Mouse (Mus musculus): ENCODE measurements around the gene Rnf111.
"Not testable (repeated sequence)": the region's sequence is repeated elsewhere in the genome, so short reads cannot be mapped to it uniquely, and the experiment has no call there.

Rnf111 gene

DNA sequence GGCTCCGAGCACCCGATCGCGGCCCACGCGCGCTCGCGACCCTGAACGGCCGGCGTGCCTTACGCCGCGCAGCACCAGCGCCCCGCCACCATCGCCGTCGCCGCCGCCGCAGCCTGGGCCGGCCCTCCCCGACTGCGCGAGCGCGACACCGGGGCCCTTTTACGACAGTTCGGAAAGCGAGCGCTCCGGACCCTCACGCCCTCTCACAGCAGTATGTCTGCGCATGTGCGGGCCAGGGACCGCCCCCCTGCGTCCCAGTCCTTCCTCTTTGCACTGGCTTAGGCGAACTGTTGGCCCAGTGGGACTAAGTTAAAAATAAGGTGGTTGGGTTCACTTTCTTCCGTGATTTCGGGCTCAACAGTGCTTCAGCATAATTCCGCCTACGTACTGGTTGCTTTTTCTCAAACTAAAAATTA, at the start of gene Rnf111:
TSS of gene Rnf111 (minus strand) at position 100 of the 416 bp plus-strand sequence.
- DNase-seq (ENCODE audit: low spot score in 2 of 2): peak; percentile 98

DNA sequence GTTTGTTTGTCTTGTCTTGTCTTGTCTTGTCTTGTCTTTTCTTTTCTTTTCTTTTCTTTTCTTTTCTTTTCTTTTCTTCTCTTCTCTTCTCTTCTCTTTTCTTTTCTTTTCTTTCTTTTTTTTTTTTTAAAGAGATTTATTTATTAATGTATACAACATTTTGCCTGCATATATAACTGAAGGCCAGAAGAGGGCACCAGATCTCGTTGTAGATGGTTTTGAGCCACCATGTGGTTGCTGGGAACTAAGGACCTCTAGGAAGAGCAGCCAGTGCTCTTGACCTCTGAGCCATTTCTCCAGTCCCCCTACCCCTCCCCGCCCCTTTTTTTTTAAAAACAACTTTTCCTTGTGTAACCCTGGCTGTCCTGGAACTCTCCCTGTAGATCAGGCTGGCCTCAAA, 48.7 kb upstream of the Rnf111 start:
- DNase-seq (ENCODE audit: low spot score in 2 of 2): not testable (repeated sequence)

DNA sequence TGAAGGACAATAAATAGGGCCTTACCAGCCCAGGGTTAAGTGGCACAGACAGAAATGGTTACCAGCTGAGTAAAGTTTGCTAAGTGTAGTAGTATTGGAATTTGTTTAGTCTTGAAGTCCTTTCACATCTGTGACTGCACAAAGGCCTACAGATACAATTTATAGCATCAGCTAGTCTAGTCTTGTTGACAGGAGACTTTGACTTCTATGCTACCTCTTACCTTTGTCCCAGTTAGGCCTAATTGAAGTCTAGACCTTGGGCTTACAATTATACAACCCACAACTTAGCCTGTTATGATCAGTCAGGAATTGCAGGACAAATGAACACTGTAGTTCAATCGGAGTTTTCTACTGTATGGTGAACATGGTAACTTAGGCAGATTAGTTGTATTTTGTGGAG, 48.0 kb upstream of the Rnf111 start:
- no peak for DNase-seq (ENCODE audit: low spot score in 2 of 2)

DNA sequence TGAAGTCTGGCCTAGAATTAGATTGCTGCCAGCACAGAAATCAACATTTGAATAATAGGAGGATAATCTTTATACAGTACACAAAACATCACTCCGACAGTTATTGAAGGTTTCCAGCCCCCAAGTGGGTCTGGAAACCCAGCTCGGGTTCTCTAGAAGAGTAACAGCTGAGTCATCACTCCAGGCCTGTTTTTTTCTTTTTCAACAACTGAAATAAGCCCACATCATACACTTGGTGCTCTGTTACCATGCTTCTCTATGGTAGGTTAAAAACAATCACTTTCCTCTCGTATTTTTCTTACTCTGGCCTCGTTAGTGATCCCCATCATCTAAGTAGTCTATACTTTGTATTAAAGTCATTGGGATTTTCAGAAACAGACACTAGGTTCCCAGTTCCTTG, 44.8 kb upstream of the Rnf111 start:
- no peak for DNase-seq (ENCODE audit: low spot score in 2 of 2)

GRCm38 (mm10) chr9:70546576-70546975, 43.1 kb upstream of the Rnf111 start:
- DNase-seq (ENCODE audit: low spot score in 2 of 2): not testable (repeated sequence)

DNA sequence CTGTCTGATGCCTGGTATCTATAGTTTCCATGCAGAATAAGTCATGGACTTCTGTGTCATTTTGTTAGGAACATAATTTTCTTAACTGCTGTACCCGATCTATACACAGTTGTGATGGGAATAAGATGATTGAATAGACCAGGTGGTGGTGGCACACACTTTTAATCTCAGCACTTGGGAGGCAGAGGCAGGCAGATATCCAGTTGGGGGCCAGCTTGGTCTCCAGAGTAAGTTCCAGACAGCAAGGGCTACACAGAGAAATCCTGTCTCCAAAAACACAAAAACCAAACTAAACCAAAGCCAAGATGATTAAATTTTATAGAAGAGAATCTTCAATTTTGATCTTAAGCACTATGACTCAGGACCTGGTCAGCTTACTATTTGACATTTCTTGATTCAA, 41.3 kb upstream of the Rnf111 start:
- no peak for DNase-seq (ENCODE audit: low spot score in 2 of 2)

- DNase-seq (ENCODE audit: low spot score in 2 of 2): no peak
These were observed 40.5 kb upstream of the Rnf111 start for GRCm38 (mm10) chr9:70543985-70544384.

DNA sequence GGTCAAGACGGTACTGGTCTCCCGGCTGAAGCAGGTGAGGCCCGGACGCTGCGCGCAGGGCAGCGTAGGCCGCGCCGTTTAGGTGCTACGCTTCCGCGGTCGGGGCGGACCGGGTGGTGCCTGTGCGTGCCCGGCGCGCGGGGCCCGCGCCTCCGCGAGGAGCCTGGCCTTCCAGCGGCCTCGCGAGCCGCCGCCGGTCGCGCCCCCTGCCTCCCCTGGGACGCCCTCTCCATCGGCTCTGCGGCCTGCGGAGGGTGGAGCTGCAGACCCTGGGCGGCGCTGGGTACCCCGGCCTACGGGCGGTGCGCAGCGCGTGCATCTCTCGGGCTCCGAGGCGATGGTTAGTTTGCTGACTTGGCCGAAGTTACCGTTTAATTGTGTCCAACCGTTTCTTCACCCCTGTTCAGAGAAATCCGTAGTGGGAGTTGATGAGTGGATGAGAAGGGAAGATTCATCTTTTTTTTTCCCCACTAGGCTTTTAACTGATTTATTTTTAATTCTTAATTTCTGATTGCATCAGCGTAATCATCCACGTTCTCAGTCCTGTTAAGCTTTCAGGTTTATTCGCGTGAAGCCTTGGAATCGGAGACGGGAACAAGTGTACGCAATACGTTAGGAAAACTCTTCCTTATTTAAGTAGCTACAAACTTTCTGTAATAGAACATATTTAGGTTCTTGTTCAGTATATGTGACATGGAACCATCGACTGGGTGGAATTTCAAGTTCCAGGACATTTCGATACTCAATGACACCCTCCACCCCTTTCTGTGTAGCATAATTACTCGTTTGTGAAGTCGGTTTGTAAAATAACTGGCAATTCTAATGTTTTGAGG, 39.7 kb upstream of the Rnf111 start:
- DNase-seq (ENCODE audit: low spot score in 2 of 2): no peak

DNA sequence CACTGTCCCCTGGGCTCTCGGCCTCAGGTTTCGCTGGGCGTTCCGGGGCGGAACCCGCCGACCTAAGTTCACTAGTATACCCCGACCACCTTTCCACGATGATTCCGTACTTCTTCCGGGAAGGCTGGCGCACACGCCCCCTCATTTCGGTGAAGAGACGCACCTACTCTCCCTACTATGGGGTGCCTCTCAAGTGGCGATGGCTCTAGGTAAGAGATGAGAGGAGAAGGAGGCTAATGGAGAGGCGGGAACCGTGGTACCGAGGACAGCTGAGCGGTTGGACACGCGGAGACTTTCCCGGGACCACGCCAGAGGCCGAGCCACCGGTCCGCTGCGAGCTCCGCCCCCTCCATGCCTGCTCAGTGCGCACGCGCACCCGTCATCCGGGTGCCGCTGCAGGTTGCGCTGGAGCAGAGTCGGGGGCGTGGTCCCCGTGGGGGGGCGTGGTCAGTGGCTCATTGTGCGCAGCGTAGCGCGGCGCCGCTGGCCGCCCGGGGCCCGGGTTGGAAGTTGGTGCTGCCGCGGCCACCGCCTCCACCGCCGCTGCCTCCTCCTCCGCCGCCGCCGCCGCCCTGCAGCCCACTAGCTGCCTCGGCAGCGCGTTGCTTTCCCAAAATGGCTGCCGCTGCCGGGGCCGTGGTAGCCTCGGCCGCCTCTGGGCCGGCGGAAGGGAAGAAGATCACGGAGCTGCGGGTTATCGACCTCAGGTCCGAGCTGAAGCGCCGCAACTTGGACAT, 38.9 kb upstream of the Rnf111 start, which contains the start of gene Sltm:
TSS of gene Sltm (plus strand) at position 450 of the 737 bp plus-strand sequence.
- DNase-seq (ENCODE audit: low spot score in 2 of 2): peak; percentile 98

DNA sequence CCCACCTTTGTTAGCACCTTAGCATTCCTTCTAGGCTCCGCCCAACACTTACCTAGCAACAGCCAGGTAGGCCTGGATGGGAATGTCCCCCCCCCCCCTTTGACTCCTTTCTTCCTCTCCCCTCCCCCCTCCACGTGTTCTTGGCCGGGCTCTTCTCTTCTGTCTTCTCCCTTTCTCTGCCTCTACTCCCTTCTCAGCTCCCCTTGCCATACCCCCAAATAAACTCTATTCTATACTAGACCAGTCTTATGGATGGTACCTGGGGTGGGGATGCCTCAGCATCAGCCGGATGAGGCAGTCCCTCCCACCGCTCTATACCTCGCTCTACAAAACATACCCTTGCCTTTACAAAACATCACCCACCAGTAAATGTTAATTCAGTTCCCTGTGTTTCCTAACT, 38.1 kb upstream of the Rnf111 start:
- no peak for DNase-seq (ENCODE audit: low spot score in 2 of 2)

GRCm38 (mm10) chr9:70533328-70533727, 29.8 kb upstream of the Rnf111 start:
- DNase-seq (ENCODE audit: low spot score in 2 of 2): no peak

DNA sequence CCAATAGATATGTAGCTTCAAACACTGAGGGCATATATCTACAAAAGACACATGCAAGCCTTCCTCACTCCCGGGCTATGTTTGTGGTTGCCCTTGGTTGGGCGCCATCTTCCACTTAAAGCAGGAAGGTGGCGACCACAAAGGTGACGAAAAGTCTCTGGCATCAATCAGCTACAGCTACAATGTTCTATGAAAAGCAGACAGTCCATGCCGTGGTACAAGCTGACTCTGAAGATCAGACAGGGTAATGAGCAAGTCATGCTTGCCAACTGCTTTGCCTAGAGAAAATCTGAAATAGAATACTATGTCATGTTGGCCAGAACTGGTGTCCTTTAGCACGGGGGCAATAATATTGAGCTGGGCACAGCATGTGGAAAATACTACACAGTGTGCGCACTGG, 20.8 kb upstream of the Rnf111 start:
- peak; percentile 77 to 79 for DNase-seq (ENCODE audit: low spot score in 2 of 2)

GRCm38 (mm10) chr9:70523813-70524212, 20.3 kb upstream of the Rnf111 start:
- DNase-seq (ENCODE audit: low spot score in 2 of 2): no peak

DNA sequence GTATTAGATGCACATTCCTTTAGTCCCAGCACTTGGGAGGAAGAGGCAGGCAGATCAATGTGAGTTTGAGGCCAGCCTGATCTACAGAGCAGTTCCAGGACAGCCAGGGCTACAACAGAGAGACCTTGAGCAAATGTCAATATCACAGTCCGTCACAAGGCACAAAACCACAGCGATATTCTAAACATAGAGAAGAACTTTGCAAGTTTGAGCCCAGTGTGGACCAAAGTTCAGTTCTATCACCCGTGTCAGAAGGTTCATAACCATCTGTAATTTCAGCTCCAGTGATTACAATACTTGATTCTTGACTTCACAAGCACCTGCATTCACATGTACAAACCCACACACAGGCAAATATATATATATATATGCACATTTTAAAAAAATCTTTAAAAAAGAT, 17.1 kb upstream of the Rnf111 start:
- no peak for DNase-seq (ENCODE audit: low spot score in 2 of 2)

DNA sequence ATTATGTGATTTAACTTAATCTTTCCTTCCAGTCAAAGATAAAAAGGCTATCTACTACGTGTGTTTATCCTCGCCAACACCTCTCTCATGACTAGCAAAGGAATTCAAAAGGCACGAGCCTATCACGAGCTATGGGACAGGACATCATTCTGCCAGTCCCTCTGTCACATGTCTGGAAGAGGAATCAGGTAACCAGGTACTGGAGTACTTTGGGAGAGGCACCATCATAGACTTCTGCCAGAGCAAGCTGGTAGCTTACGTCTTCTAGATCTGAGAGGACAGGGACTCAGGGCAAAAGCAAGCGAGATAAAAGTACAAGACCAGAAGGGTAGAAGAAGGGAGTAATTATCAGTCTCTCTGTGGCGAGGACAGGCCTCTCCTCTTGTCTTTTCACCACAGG, 8.2 kb upstream of the Rnf111 start:
- DNase-seq (ENCODE audit: low spot score in 2 of 2): no peak

DNA sequence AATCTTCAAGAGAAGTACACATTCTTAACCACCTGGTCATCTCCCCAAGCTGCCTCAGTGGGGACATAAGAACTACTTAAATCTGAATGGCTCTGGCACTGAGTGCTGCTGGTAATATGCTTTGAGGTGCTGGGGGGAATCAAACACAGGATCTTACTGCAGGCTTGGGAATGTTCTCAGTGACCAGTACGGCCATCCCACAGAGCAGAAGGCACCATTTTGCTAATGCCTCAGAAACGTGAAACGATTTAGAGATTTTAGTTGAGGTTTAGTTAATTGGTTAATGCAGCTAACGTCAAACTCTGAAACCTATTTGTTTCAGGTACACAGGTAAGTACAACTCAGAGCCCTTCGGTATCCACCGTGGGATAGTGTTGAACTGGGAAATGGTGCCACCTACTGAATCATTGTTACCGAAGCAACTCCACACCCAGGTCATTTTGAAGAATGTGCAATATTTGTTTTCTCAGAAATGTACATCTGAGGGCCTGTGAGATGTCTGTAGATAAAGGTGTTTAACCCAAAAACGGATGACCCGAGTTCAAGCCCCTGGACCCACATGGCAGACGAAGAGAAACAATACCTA, 7.6 kb upstream of the Rnf111 start:
- no peak for DNase-seq (ENCODE audit: low spot score in 2 of 2)

- peak in 1 of 2 experiments; percentile 22 for DNase-seq (ENCODE audit: low spot score in 2 of 2)
These were observed 6.5 kb upstream of the Rnf111 start for GRCm38 (mm10) chr9:70509906-70510525.

GRCm38 (mm10) chr9:70506787-70507186, 3.3 kb upstream of the Rnf111 start:
- no peak for DNase-seq (ENCODE audit: low spot score in 2 of 2)

- DNase-seq (ENCODE audit: low spot score in 2 of 2): no peak
These were observed 2.7 kb upstream of the Rnf111 start for GRCm38 (mm10) chr9:70506186-70506585.

GRCm38 (mm10) chr9:70503015-70503603, 416 bp downstream of the Rnf111 start:
- DNase-seq (ENCODE audit: low spot score in 2 of 2): peak in 1 of 2 experiments; percentile 69

DNA sequence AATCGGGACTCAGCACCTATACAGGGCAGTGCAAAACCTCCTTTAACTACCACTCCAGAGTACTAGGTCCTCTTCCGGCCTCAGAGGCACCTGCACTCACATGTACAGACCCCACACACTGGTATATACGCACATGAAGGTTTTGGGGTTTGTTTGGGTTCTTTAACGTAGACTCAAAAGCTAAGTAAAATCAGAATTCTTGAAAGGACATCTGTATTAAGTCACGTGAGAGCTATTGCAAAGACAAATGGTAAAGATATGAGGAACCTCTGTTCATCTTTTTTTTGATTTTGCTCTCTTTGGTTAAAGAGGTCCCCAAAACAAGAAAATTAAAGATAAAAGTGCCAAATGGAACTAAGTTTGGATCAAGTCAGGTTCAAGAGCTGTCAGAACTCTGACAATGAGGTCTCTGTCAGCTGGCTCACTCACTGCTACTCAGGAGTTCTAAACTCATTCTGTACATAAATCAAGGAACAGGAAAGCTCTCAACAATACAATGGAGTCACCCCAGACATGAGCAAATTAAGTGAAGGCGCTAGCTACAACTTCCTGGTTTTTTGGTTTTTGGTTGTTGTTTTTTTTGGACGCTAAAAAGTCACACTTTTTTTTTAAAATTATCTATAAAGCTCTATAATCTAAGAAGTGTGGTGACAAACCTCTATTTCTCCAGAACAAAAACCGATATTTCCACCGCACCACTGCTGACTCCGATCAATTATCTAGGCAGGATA, 1.1 kb downstream of the Rnf111 start:
- DNase-seq (ENCODE audit: low spot score in 2 of 2): no peak

Measured in heart, adult 9 months (tissue).